Mouse (Mus musculus) G1E (cell line): Measurements from ENCODE around the gene Fam189a1.

Experiments used
- CTCF ChIP-seq: IDR thresholded peaks from 2 replicates; pipeline ENCODE4 v1.5.1; 2012; ENCODE audit warnings: low read depth, low read length, inconsistent platforms, mixed read lengths
- GATA1 ChIP-seq: IDR thresholded peaks from 2 replicates; pipeline ENCODE4 v1.6.1; 2012; ENCODE audit warnings: borderline replicate concordance, low read length, inconsistent platforms, mixed read lengths
- GATA2 ChIP-seq: IDR thresholded peaks from 2 replicates; pipeline ENCODE4 v1.6.1; 2012; ENCODE audit warnings: low read depth, low read length, inconsistent platforms, borderline replicate concordance
- POLR2AphosphoS5 ChIP-seq: IDR thresholded peaks from 2 replicates; pipeline ENCODE4 v1.6.1; 2012; ENCODE audit warnings: low read depth, low read length, inconsistent platforms; ENCODE audit not compliant: insufficient replicate concordance
- TAL1 ChIP-seq: conservative IDR thresholded peaks from 2 replicates; pipeline ENCODE4 v1.6.1; 2012; ENCODE audit warnings: low read depth, low read length, inconsistent platforms, mixed read lengths

DNA sequence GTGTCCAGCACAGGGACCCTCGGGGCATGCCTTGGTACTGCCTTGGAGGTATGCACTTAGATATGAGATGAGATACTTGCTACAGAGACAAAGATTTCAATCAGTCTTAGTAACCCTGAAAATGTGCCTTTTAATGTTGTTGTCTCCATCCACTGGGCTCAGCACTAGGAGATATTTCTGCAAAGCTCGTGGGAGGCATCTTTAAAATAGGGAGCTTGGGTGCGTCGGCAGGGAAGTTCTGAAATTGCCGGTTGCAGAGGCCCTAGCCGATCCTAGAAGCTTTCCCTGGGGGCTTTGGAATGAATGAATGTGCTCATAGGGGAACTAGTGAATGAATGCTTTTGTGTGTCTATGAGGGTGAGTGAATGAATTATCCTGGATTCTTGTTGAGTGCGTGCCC lies 412.8 kb downstream of the Fam189a1 start:
- no peak for TF ChIP-seq CTCF
- TF ChIP-seq GATA1 = no peak
- no peak for TF ChIP-seq TAL1
- TF ChIP-seq GATA2 = no peak
- no peak for TF ChIP-seq POLR2AphosphoS5
